8 mouse cellular contexts compared by ENCODE assay signal in genomic region chr17:8988119-8988807, GRCm38 (mm10). TPM values are rescaled to one million over a fixed set of nuclear protein-coding genes. Genes with fewer than 3 reads are reported as not detected.
A peak's percentile ranks its signal among the peaks of the same experiment; 100 is the strongest.
DNase-seq lines count a peak whose midpoint lies in the region; ATAC-seq and TF ChIP-seq lines count a peak whose summit lies in the region.

Gene 1700010I14Rik, plus strand, starts transcription at chr17:8988333.

- no peaks in the 10 kb centered on the region for H3K9me3 ChIP-seq in intestine, postnatal 0 days (ENCODE audit: control insufficient read depth)
- no peaks in the 10 kb centered on the region for H3K9me3 ChIP-seq in midbrain, embryonic 10.5 days (replicated peaks)

- peak; percentile 72 for TF ChIP-seq CTCF in intestine, postnatal 0 days (IDR thresholded peaks at IDR 0.05; ENCODE audit: low read depth)

- 3% methylated on average over 13 of the region's 13 CpGs for WGBS in intestine, postnatal 0 days
- 5% methylated on average over 13 of the region's 13 CpGs for WGBS in midbrain, embryonic 10.5 days

- DNase-seq in adrenal gland, adult 8-10 months: peak; percentile 90
- DNase-seq in embryo, embryonic 11.5 days (ENCODE audit: low read depth, low spot score): peak; percentile 67
- DNase-seq in left cerebral cortex, postnatal 36 days (ENCODE audit: low spot score in 2 of 2): peak; percentile 77 to 79
- peak; percentile 81 for DNase-seq in midbrain, embryonic 10.5 days (ENCODE audit: low spot score)
- peak; percentile 94 for DNase-seq in right cerebral cortex, postnatal 4 days
- peak; percentile 47 for DNase-seq in yolk sac, embryonic 10.5 days (ENCODE audit: low spot score)

- H3K9ac ChIP-seq in intestine, postnatal 0 days (ENCODE audit: low read depth, low read length): no peak within 1 kb of the TSS

- ATAC-seq in granulocyte monocyte progenitor cell, adult 5-6 weeks (replicated peaks; ENCODE audit: poor library complexity, severe bottlenecking): peak; percentile 94
- peak; percentile 63 for ATAC-seq in intestine, postnatal 0 days

- H3K36me3 ChIP-seq in intestine, postnatal 0 days (ENCODE audit: control insufficient read depth, insufficient read depth): no peaks in the 10 kb centered on the region
- peaks cover 13% of the 10 kb centered on the region for H3K36me3 ChIP-seq in midbrain, embryonic 10.5 days

- no peak within 1 kb of the TSS for H3K27ac ChIP-seq in intestine, postnatal 0 days (ENCODE audit: low read depth, low read length)
- peak within 1 kb of the TSS; percentile 72 for H3K27ac ChIP-seq in midbrain, embryonic 10.5 days (replicated peaks)

- intact Hi-C loops in left cerebral cortex, postnatal 36 days (cut with DNase I): no loop called here

- H3K4me3 ChIP-seq in intestine, postnatal 0 days (ENCODE audit: low read depth, low read length): peak within 1 kb of the TSS; percentile 40
- H3K4me3 ChIP-seq in midbrain, embryonic 10.5 days: peak within 1 kb of the TSS; percentile 61

- H3K4me1 ChIP-seq in intestine, postnatal 0 days (replicated peaks; ENCODE audit: control insufficient read depth, insufficient read depth, low read length): 0 out of 2 replicates have a peak, but pooled peaks cover 2% of the 10 kb centered on the region
- peaks cover 10% of the 10 kb centered on the region for H3K4me1 ChIP-seq in midbrain, embryonic 10.5 days

- H3K4me2 ChIP-seq in intestine, postnatal 0 days (replicated peaks; ENCODE audit: low read depth): peak within 1 kb of the TSS; percentile 66

- no peaks in the 10 kb centered on the region for H3K27me3 ChIP-seq in intestine, postnatal 0 days (replicated peaks; ENCODE audit: control insufficient read depth, insufficient read depth, low read length)
- no peaks in the 10 kb centered on the region for H3K27me3 ChIP-seq in midbrain, embryonic 10.5 days (ENCODE audit: low read depth, poor library complexity, severe bottlenecking)

RNA-seq across cellular contexts. Expression of gene 1700010I14Rik, which starts in this region (rescaled TPM):
- 1 to 10 TPM; 2.7 to 3.9 (median 3.3) TPM for total RNA-seq in adrenal gland, adult 8-10 months (2022)
- total RNA-seq in granulocyte monocyte progenitor cell, adult 5-6 weeks (2014; fragmentation: Nextera tagmentation): 5.2 and 5.3 TPM in 2 replicates
- 6.5 and 7.9 TPM in 2 replicates for total RNA-seq in granulocyte monocyte progenitor cell, adult 5-6 weeks (2017)
- polyA plus RNA-seq in intestine, postnatal 0 days (2015; fragmentation: Nextera tagmentation; extraction: Ambion mirVana): 1.2 TPM in 2 replicates
- total RNA-seq in left cerebral cortex, postnatal 36 days (2021): 1 to 10 TPM in 1 of 2 experiments, under 1 TPM in 1; 0.94 to 1.6 TPM
- polyA plus RNA-seq in midbrain, embryonic 10.5 days (2016; fragmentation: Nextera tagmentation; extraction: Ambion mirVana): 3.5 and 3.9 TPM in 2 replicates
